Mouse (Mus musculus): ENCODE results near the gene Acin1. TPM values are rescaled to one million over a fixed set of nuclear protein-coding genes. Genes with fewer than 3 reads are reported as not detected.

The Acin1 gene
- polyA plus RNA-seq, 1 experiment from 2014 or later, result 140 TPM

DNA sequence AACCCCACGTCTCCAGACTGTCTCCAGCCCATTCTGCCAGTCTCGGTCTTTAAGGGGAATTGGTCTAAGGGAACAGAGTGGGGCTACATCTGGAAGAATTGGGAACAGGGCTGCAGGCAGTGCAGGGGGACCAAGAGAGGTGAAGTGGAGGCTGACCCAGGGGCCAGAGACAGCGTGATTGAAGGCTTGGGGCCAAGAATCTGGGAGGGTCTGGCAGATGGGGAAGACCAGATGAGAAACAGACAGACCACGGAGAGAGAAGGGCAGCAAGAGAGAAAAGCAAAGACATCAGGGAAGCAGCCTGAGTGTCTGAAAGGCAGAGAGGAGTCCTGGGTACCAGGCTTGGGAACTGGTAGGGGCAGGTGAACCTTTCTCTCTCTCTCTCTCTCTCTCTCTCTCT lies 46.6 kb downstream of the Acin1 start:
- H3K9ac ChIP-seq, result peak overlapping the region; percentile 89
- peaks cover 20% of the 10 kb centered on the region for H3K4me1 ChIP-seq
- ATAC-seq (ENCODE audit: low FRiP score, low read depth), result no peak
- H3K27me3 ChIP-seq (replicated peaks), result no peaks in the 10 kb centered on the region
- H3K27ac ChIP-seq, result no peak overlapping the region
- peak overlapping the region; percentile 78 for H3K4me3 ChIP-seq
- WGBS, result 15% methylated on average over 4 of the region's 4 CpGs
- H3K9me3 ChIP-seq, result no peaks in the 10 kb centered on the region
- H3K36me3 ChIP-seq, result peaks cover 67% of the 10 kb centered on the region
- peak overlapping the region; percentile 96 for H3K4me2 ChIP-seq (replicated peaks)

DNA sequence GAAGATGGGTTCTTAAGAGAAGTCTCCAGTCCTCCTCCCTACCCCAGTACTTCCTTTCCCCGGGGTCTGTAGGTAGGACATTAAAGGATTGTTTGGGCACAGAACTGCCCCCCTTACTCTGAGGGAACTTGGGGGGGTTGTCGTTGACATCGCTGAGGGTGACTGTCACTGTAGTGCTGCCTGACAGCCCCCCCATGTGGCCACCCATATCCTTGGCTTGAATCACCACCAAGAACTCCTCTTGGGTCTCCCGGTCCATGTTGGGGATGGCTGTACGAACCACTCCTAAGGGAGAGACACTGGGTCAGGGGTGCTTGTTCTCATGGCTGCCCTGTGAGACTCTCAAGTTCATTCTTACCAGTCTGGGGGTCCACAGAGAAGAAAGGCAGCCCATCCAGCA lies 48.5 kb downstream of the Acin1 start:
- 91% methylated on average over 5 of the region's 5 CpGs for WGBS
- Histone ChIP-seq H3K4me1 (peaks cover 20% of the 10 kb centered on the region), H3K9me3 (no peaks in the 10 kb centered on the region)

DNA sequence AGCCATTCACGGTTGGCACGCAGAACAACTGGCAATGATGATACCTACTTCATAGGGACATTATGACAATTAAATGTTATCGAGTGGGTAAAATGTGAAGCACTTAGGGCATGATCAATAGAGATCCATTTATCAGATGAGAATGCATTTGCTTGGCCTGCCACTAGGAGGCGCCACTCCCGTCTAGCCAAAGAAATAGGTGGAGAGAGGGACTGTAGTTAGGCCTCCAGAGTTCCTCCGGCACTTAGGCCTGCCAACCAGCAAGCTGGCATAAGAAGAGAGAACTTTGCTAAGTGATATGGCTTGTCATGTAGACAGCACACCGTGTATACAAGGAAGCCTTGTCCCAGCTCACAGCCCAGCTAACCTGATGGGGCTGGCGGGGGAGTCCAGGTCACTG lies 49.8 kb downstream of the Acin1 start:
- WGBS, result 51% methylated on average over 8 of the region's 8 CpGs
- Histone ChIP-seq H3K36me3 (peaks cover 65% of the 10 kb centered on the region), H3K4me1 (peaks cover 20% of the 10 kb centered on the region), H3K4me3 (no peak overlapping the region), H3K4me2 (replicated peaks) (no peak overlapping the region), H3K9ac (no peak overlapping the region), H3K27ac (no peak overlapping the region), H3K27me3 (replicated peaks) (no peaks in the 10 kb centered on the region), H3K9me3 (no peaks in the 10 kb centered on the region)
- no peak for ATAC-seq (ENCODE audit: low FRiP score, low read depth)

More for the DNA sequence above, 48.5 kb downstream of the Acin1 start:
- Histone ChIP-seq H3K27ac (no peak overlapping the region), H3K4me3 (no peak overlapping the region), H3K36me3 (peaks cover 64% of the 10 kb centered on the region), H3K4me2 (replicated peaks) (no peak overlapping the region), H3K9ac (no peak overlapping the region), H3K27me3 (replicated peaks) (no peaks in the 10 kb centered on the region)
- ATAC-seq (ENCODE audit: low FRiP score, low read depth), result no peak

DNA sequence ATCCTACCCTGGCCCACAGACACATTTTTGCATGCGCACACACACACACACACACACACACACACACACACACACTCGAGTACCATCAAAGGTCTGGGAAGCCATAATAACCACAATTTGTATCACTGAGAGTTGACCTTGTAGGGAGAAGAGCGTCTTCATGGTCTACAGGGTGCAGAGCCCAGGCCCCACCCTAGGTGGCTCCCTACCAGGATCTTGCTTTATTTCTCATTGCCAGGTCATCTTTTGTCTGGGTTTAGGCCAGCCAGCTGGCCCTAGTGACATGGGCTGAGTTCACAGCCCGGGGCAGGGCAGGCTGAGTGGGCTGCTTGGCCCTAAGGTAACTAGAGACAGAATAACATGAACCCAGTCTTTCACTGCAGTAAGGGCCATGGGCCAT lies 52.5 kb downstream of the Acin1 start:
- H3K4me2 ChIP-seq (replicated peaks), result no peak overlapping the region

DNA sequence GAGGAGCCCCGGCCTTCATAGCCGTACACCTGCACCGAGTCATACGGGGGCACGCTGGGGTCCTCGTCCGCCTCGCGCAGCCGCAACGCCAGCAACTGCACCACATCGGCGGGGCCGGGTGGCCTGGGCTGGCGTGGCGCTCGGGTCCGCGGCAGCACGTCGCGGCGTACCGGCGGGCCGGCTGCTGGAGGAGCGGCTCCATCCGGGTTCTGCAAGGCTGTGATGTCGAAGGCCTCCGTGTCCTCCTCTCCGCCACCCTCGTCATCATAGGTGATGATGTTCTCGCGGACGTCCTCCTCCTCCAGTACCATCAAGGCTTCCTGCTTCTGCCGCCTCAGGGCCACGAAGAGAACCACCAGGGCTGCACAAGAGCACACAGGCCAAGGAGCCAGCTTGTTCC lies 54.5 kb downstream of the Acin1 start:
- Histone ChIP-seq H3K4me1 (no peaks in the 10 kb centered on the region), H3K27ac (no peak overlapping the region), H3K9me3 (no peaks in the 10 kb centered on the region), H3K4me3 (no peak overlapping the region), H3K36me3 (peaks cover 68% of the 10 kb centered on the region), H3K27me3 (replicated peaks) (no peaks in the 10 kb centered on the region), H3K9ac (no peak overlapping the region), H3K4me2 (replicated peaks) (no peak overlapping the region)
- WGBS, result 93% methylated on average over 37 of the region's 37 CpGs
- ATAC-seq (ENCODE audit: low FRiP score, low read depth), result no peak

More for the DNA sequence above, 52.5 kb downstream of the Acin1 start:
- Histone ChIP-seq H3K27me3 (replicated peaks) (no peaks in the 10 kb centered on the region), H3K4me1 (peaks cover 4% of the 10 kb centered on the region), H3K36me3 (peaks cover 84% of the 10 kb centered on the region), H3K9ac (no peak overlapping the region), H3K4me3 (no peak overlapping the region), H3K9me3 (no peaks in the 10 kb centered on the region), H3K27ac (no peak overlapping the region)
- WGBS, result 79% methylated on average over 4 of the region's 4 CpGs
- ATAC-seq (ENCODE audit: low FRiP score, low read depth), result no peak

DNA sequence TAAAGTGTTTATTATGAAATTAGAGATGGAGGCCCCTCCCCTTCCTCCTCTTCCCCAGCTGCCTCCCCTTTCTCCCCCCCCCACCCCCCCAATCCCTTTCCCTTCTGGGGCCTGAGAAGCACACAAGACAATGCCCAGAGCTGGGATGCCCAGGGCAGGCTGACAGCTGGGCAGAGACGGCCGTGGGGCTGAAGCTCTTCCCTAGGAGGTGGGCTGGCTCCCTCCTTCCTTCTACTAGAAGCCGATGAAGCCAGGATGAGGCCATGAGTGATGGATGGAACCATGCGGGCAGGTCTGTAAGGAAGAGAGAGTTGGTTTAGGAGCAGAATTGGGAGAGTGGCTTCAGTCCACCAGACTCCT lies 55.5 kb downstream of the Acin1 start:
- Histone ChIP-seq H3K4me1 (no peaks in the 10 kb centered on the region), H3K9me3 (no peaks in the 10 kb centered on the region), H3K36me3 (peaks cover 57% of the 10 kb centered on the region), H3K27ac (no peak overlapping the region), H3K27me3 (replicated peaks) (no peaks in the 10 kb centered on the region), H3K4me2 (replicated peaks) (no peak overlapping the region), H3K9ac (0 out of 2 replicates have a peak overlapping the region, but pooled peaks have one; percentile 2), H3K4me3 (no peak overlapping the region)
- WGBS, result 69% methylated on average over 4 of the region's 4 CpGs
- no peak for ATAC-seq (ENCODE audit: low FRiP score, low read depth)

DNA sequence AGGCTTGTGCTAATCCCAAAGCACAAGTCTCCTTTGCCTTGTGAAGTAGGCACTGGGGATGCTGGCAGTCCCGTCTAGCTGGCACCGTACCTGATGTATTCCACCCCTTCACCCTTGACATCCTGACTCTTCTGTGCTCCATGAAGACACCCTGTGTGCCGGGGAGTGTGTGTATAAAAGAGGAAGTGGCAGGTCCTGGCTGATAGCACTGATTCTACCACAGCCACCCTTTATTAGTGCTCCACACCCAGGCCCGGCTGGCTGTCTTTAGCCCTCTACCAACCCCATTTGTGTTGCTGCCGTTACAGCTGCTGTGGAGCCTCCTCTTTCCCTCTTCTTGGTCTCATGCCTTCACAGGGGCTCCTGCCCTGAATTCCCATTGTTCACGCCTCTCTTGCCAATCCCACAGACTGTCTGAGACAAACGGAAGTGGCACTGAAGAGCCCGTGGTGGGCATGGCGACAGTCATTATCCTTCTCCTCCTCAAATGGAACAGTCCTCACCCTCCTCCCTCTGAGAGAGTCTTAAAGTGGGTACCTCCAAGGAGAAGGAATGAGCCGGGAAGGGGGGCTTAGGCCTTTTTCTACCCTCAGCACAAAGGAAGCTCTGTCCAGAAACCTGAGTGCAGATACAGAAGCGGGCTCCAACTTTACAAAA lies 56.0 kb downstream of the Acin1 start:
- Histone ChIP-seq H3K9ac (no peak overlapping the region), H3K9me3 (no peaks in the 10 kb centered on the region), H3K4me1 (no peaks in the 10 kb centered on the region), H3K4me3 (no peak overlapping the region), H3K4me2 (replicated peaks) (no peak overlapping the region), H3K36me3 (peaks cover 52% of the 10 kb centered on the region), H3K27me3 (replicated peaks) (no peaks in the 10 kb centered on the region), H3K27ac (no peak overlapping the region)
- no peak for ATAC-seq (ENCODE audit: low FRiP score, low read depth)
- 78% methylated on average over 11 of the region's 11 CpGs for WGBS

DNA sequence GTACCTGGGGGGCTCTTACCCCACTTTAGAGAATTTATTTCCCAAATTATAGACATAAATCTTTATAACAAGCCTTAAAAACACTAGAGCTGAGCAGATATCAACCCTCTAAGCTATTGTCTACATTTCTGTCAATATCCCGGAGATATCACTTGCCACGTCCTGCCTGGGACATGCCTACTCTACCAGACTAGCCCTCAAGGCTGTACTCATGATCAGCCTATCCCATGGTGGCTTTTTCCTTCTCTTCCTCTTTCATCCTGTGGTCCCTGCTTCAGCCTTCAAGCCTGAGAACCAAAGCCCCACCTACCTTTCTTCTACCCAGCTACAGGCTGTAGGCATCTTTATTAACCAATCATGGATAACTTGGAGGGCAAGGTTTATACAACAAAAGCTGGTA lies 56.9 kb downstream of the Acin1 start:
- Histone ChIP-seq H3K4me1 (no peaks in the 10 kb centered on the region), H3K9ac (no peak overlapping the region), H3K4me3 (no peak overlapping the region), H3K27me3 (replicated peaks) (no peaks in the 10 kb centered on the region), H3K27ac (no peak overlapping the region), H3K36me3 (peaks cover 47% of the 10 kb centered on the region), H3K9me3 (no peaks in the 10 kb centered on the region), H3K4me2 (replicated peaks) (no peak overlapping the region)
- no peak for ATAC-seq (ENCODE audit: low FRiP score, low read depth)
- WGBS, result 92% methylated on average over 2 of the region's 2 CpGs

DNA sequence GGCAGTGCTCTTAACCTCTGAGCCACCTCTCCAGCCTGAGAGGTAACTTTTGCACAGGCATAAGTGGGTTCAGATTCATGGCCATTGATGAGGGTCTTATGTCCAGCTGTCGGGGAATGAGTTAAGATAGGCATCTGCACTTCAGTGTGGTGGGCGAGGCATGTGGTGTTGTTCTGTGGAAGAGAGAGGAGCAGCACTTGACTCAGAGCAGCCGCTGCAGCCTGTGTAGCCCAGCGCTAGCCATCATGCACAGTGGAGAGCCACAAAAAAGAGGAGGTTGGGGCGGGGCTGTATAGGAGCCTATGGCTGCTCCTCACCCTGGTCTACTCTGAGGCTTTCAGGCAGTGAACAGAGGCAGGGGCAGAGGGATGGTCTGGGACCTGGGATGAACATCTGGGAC lies 58.6 kb downstream of the Acin1 start:
- Histone ChIP-seq H3K36me3 (peaks cover 31% of the 10 kb centered on the region), H3K9ac (no peak overlapping the region), H3K27me3 (replicated peaks) (no peaks in the 10 kb centered on the region), H3K4me3 (no peak overlapping the region), H3K4me2 (replicated peaks) (no peak overlapping the region), H3K4me1 (no peaks in the 10 kb centered on the region), H3K9me3 (no peaks in the 10 kb centered on the region), H3K27ac (no peak overlapping the region)
- no peak for ATAC-seq (ENCODE audit: low FRiP score, low read depth)
- WGBS, result 72% methylated on average over 5 of the region's 5 CpGs

DNA sequence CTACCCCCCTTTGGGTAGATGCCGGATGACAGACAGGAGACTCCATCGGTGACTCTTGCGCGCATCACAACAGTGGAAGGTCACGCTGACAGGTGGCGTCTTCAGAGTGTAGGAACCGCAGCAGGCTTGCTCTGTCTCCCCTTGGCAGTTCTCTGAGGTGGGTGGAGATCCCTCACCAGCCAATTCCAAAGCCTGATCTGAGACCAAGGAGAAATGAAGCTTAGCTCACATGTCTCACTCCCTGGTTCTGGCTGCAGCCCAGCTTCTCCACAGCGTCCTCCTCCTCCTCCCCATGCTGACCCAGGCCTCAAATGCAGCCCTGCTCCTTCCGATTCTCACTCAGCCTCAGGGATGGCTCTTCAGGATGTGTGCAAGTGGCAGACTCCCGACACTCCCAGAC lies 61.8 kb downstream of the Acin1 start:
- Histone ChIP-seq H3K9me3 (no peaks in the 10 kb centered on the region), H3K4me1 (no peaks in the 10 kb centered on the region), H3K4me2 (replicated peaks) (no peak overlapping the region), H3K36me3 (0 out of 2 replicates have a peak, but pooled peaks cover under 1% of the 10 kb centered on the region), H3K27me3 (replicated peaks) (no peaks in the 10 kb centered on the region), H3K27ac (no peak overlapping the region), H3K9ac (no peak overlapping the region), H3K4me3 (no peak overlapping the region)
- WGBS, result 76% methylated on average over 10 of the region's 10 CpGs
- ATAC-seq (ENCODE audit: low FRiP score, low read depth), result no peak

DNA sequence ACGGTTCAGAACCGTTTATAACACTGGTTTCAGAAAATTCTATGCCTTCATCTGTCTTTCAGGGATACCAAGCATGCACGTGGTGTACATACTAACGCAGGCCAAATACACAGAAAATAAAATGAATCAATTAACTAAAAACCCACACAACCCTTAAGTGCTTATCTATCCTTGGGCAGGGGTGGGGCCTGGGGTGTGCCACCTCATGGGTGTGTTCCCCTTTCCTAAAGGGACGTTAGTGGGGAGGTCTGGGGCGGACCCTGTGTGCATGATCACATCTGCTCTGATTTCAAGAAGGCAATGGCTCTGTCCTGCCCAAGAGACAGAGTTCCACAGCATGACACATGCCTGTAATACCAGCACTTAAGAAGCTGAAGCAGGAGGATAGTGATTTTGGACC lies 63.4 kb downstream of the Acin1 start:
- ATAC-seq (ENCODE audit: low FRiP score, low read depth), result no peak
- no peak overlapping the region for H3K4me3 ChIP-seq
- no peaks in the 10 kb centered on the region for H3K27me3 ChIP-seq (replicated peaks)
- H3K27ac ChIP-seq, result no peak overlapping the region
- 89% methylated on average over 6 of the region's 6 CpGs for WGBS
- H3K4me2 ChIP-seq (replicated peaks), result no peak overlapping the region
- H3K9ac ChIP-seq, result no peak overlapping the region
- no peaks in the 10 kb centered on the region for H3K36me3 ChIP-seq
- H3K4me1 ChIP-seq, result no peaks in the 10 kb centered on the region
- H3K9me3 ChIP-seq, result no peaks in the 10 kb centered on the region

DNA sequence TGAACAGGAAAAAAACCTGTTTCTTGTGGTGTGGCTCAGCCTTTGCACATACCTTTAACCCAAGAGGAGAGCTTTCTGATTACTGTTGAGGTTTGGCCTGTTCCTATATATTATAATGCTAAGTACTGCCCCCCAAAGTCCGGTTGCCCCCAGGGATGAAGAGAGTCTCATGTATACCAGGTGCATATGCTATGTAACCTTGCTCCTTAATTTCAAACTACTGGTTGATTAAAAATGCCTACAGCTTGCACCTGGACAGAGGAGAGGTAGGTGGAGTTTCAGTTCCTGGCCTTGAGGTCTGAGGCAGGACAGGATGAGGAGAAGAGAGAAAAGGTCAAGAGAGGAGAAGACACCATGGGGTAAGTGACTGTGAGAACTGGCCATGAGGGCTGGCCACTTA lies 65.6 kb downstream of the Acin1 start, which contains the start of gene Psmb11:
Psmb11 (plus strand) TSS at position 301 of the 400 bp plus-strand sequence.
- Histone ChIP-seq H3K9ac (no peak within 1 kb of the TSS), H3K27me3 (replicated peaks) (no peaks in the 10 kb centered on the region)

DNA sequence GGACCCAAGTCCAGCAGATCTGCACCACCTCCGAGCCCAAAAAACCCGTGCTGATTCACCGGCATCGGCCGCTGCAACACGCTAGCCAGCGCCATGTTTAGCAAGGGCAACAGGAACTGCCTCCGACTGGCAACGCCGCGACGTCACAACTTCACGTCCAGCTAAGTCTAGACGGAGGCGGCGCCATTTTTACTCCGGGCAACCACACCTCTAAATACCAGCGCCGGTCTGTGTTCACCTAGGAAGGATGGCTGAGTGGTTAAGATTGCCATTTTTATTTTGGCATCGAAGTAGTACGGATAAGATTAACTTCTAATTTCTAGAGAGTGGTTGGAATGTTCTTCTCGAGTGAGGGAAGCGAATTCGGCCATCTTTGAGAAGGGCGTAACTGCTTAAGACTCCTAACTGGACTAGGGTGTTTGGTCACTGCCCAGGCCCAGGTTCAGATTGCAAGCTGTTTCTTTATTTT lies 68.8 kb downstream of the Acin1 start, which contains the start of gene Psmb5:
Psmb5 (minus strand) TSS at position 126 of the 469 bp plus-strand sequence.
- Histone ChIP-seq H3K36me3 (peaks cover 20% of the 10 kb centered on the region), H3K9me3 (no peaks in the 10 kb centered on the region), H3K27ac (peak within 1 kb of the TSS; percentile 37; the same call in 1 of the 2 replicates), H3K9ac (peak within 1 kb of the TSS; percentile 85), H3K4me2 (replicated peaks) (peak within 1 kb of the TSS; percentile 75), H3K4me1 (peaks cover 11% of the 10 kb centered on the region), H3K4me3 (peak within 1 kb of the TSS; percentile 88), H3K27me3 (replicated peaks) (no peaks in the 10 kb centered on the region)
- under 1% methylated on average over 25 of the region's 25 CpGs for WGBS
- peak; percentile 91 for ATAC-seq (ENCODE audit: low FRiP score, low read depth)

More for the DNA sequence above, 65.6 kb downstream of the Acin1 start, which contains the start of gene Psmb11:
- ATAC-seq (ENCODE audit: low FRiP score, low read depth), result no peak
- WGBS, result 90% methylated on average over 1 of the region's 1 CpGs
- Histone ChIP-seq H3K9me3 (no peaks in the 10 kb centered on the region), H3K4me2 (replicated peaks) (no peak within 1 kb of the TSS), H3K27ac (no peak within 1 kb of the TSS), H3K4me1 (peaks cover 11% of the 10 kb centered on the region), H3K4me3 (no peak within 1 kb of the TSS), H3K36me3 (no peaks in the 10 kb centered on the region)

All from neural tube, embryonic 12.5 days (tissue).